Mouse (Mus musculus): ENCODE data around the gene Sv2a. TPM values are rescaled to one million over a fixed set of nuclear protein-coding genes. Genes with fewer than 3 reads are reported as not detected.

Sv2a gene
- polyA plus RNA-seq, 1 experiment from 2014 or later = 2.7 TPM

DNA sequence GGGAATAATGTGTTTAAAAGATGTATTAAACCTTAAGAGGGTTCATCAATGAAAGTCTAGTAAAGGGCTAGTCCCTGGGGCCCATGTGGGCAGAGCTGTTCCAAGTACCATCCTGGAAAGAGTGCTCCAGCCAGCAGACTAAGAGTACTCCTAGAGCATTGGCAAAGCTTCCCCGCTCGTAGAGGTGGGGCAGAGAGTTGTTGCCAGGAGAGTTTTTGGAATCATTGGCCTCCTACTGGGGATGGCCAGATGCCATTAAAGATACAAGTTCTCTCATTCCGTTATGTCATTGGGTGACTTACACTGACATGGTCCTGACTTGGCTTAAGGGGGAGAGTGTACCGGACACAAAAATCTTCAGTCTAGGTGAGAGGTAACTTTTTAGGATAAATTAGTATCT, 1.4 kb upstream of the Sv2a start:
- no peaks in the 10 kb centered on the region for H3K27me3 ChIP-seq (ENCODE audit: control insufficient read depth, insufficient read depth, low read length)
- H3K9me3 ChIP-seq (ENCODE audit: control insufficient read depth, low read length) = no peaks in the 10 kb centered on the region
- ATAC-seq (ENCODE audit: insufficient number of reproducible peaks, low FRiP score, low TSS enrichment, low read depth) = no peak
- H3K36me3 ChIP-seq (ENCODE audit: control insufficient read depth, insufficient read depth, low read length) = peaks cover 13% of the 10 kb centered on the region
- H3K4me1 ChIP-seq (ENCODE audit: control insufficient read depth, insufficient read depth, low read length) = peaks cover 14% of the 10 kb centered on the region
- no peak overlapping the region for H3K4me3 ChIP-seq (ENCODE audit: low read depth, low read length)
- no peak overlapping the region for H3K27ac ChIP-seq (replicated peaks; ENCODE audit: low read depth, low read length)
- no peak for DNase-seq (ENCODE audit: low spot score)
- WGBS = 69% methylated on average over 4 of the region's 4 CpGs
- H3K4me2 ChIP-seq (ENCODE audit: low read depth, severe bottlenecking) = no peak overlapping the region
- no peak overlapping the region for H3K9ac ChIP-seq (ENCODE audit: low read length)

- Histone ChIP-seq H3K4me1 (ENCODE audit: control insufficient read depth, insufficient read depth, low read length) (peaks cover 14% of the 10 kb centered on the region), H3K9ac (ENCODE audit: low read length) (no peak overlapping the region), H3K27me3 (ENCODE audit: control insufficient read depth, insufficient read depth, low read length) (no peaks in the 10 kb centered on the region), H3K4me2 (ENCODE audit: low read depth, severe bottlenecking) (peak overlapping the region; percentile 77), H3K36me3 (ENCODE audit: control insufficient read depth, insufficient read depth, low read length) (peaks cover 2% of the 10 kb centered on the region; the same call in 1 of the 2 replicates), H3K4me3 (ENCODE audit: low read depth, low read length) (peak overlapping the region; percentile 48; the same call in 1 of the 2 replicates), H3K27ac (replicated peaks; ENCODE audit: low read depth, low read length) (no peak overlapping the region), H3K9me3 (ENCODE audit: control insufficient read depth, low read length) (no peaks in the 10 kb centered on the region)
- WGBS = 30% methylated on average over 12 of the region's 12 CpGs
- ATAC-seq (ENCODE audit: insufficient number of reproducible peaks, low FRiP score, low TSS enrichment, low read depth) = no peak
- DNase-seq (ENCODE audit: low spot score) = no peak
Observed at GRCm38 (mm10) chr3:96181510-96182381, 795 bp downstream of the Sv2a start.

DNA sequence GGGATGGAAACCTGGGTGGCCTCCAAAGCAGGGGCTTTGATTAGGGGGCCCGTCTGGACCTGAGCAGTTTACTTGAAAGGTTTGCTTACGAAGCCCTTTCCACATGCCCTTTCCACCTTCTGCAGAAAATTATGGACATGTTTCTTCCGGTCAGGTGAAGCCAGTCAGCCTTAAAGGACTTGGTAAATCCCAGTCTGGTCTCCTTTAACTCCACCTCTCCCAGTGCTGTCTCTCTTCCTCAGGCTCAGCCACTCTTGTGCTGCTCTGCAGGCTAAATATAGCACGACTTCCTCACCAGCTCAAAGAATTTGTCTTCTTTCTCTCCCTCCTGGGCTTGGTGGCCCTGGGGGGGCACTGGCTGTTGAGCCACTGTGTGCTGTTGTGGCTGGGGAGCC, 1.4 kb downstream of the Sv2a start:
- Histone ChIP-seq H3K4me1 (ENCODE audit: control insufficient read depth, insufficient read depth, low read length) (peaks cover 14% of the 10 kb centered on the region), H3K27me3 (ENCODE audit: control insufficient read depth, insufficient read depth, low read length) (no peaks in the 10 kb centered on the region), H3K27ac (replicated peaks; ENCODE audit: low read depth, low read length) (no peak overlapping the region), H3K4me2 (ENCODE audit: low read depth, severe bottlenecking) (no peak overlapping the region), H3K36me3 (ENCODE audit: control insufficient read depth, insufficient read depth, low read length) (peaks cover 2% of the 10 kb centered on the region; the same call in 1 of the 2 replicates), H3K4me3 (ENCODE audit: low read depth, low read length) (no peak overlapping the region), H3K9me3 (ENCODE audit: control insufficient read depth, low read length) (no peaks in the 10 kb centered on the region), H3K9ac (ENCODE audit: low read length) (no peak overlapping the region)
- 15% methylated on average over 4 of the region's 4 CpGs for WGBS
- no peak for DNase-seq (ENCODE audit: low spot score)
- ATAC-seq (ENCODE audit: insufficient number of reproducible peaks, low FRiP score, low TSS enrichment, low read depth) = no peak

DNA sequence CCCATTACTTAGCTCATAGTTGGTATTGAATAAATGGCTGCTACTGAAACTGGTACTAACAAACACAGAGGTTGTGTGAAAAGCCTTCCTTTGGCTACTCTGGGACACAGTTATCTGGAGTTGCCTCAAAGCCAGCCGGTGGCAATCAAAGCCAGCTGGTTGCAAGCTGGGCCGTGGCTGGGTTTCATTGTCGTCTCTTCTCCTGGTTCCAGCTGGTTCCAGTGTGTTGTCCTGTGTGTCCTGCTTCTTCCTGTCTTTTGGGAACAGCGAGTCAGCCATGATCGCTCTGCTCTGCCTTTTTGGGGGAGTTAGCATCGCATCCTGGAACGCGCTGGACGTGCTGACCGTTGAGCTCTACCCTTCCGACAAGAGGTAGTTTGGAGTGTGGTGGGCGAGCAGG, 12.0 kb downstream of the Sv2a start:
- WGBS = 61% methylated on average over 12 of the region's 12 CpGs
- no peak overlapping the region for H3K27ac ChIP-seq (replicated peaks; ENCODE audit: low read depth, low read length)
- no peak overlapping the region for H3K9ac ChIP-seq (ENCODE audit: low read length)
- H3K9me3 ChIP-seq (ENCODE audit: control insufficient read depth, low read length) = no peaks in the 10 kb centered on the region
- ATAC-seq (ENCODE audit: insufficient number of reproducible peaks, low FRiP score, low TSS enrichment, low read depth) (no peak), DNase-seq (ENCODE audit: low spot score) (peak; percentile 41)
- no peaks in the 10 kb centered on the region for H3K27me3 ChIP-seq (ENCODE audit: control insufficient read depth, insufficient read depth, low read length)
- H3K4me3 ChIP-seq (ENCODE audit: low read depth, low read length) = no peak overlapping the region
- H3K4me1 ChIP-seq (ENCODE audit: control insufficient read depth, insufficient read depth, low read length) = peaks cover 4% of the 10 kb centered on the region; the same call in 1 of the 2 replicates
- H3K4me2 ChIP-seq (ENCODE audit: low read depth, severe bottlenecking) = no peak overlapping the region
- H3K36me3 ChIP-seq (ENCODE audit: control insufficient read depth, insufficient read depth, low read length) = no peaks in the 10 kb centered on the region

DNA sequence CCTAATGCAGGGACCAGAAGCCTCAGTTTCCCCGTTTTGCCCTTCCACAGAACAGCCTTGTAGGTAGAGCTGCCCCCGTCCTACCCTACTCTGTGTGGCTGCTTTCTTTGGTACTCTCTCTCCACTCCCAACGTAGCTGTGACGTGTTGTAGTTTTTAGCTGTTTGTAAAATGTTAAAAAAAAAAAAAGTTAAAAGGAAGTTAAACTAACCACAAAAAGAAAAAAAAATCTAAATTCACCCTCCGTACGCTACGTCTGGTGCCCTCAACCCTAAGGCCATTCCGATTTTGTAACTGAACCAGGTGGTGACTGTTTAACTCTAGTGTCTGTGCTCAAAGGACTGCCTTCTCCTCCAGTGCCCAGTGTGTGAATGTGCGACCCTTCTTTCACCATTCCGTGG, 14.0 kb downstream of the Sv2a start:
- Histone ChIP-seq H3K4me2 (ENCODE audit: low read depth, severe bottlenecking) (no peak overlapping the region), H3K9ac (ENCODE audit: low read length) (no peak overlapping the region), H3K36me3 (ENCODE audit: control insufficient read depth, insufficient read depth, low read length) (no peaks in the 10 kb centered on the region), H3K9me3 (ENCODE audit: control insufficient read depth, low read length) (no peaks in the 10 kb centered on the region), H3K27me3 (ENCODE audit: control insufficient read depth, insufficient read depth, low read length) (no peaks in the 10 kb centered on the region), H3K27ac (replicated peaks; ENCODE audit: low read depth, low read length) (no peak overlapping the region), H3K4me1 (ENCODE audit: control insufficient read depth, insufficient read depth, low read length) (peaks cover 4% of the 10 kb centered on the region; the same call in 1 of the 2 replicates), H3K4me3 (ENCODE audit: low read depth, low read length) (no peak overlapping the region)
- 88% methylated on average over 10 of the region's 10 CpGs for whole genome bisulfite sequencing
- no peak for DNase-seq (ENCODE audit: low spot score)
- no peak for ATAC-seq (ENCODE audit: insufficient number of reproducible peaks, low FRiP score, low TSS enrichment, low read depth)

DNA sequence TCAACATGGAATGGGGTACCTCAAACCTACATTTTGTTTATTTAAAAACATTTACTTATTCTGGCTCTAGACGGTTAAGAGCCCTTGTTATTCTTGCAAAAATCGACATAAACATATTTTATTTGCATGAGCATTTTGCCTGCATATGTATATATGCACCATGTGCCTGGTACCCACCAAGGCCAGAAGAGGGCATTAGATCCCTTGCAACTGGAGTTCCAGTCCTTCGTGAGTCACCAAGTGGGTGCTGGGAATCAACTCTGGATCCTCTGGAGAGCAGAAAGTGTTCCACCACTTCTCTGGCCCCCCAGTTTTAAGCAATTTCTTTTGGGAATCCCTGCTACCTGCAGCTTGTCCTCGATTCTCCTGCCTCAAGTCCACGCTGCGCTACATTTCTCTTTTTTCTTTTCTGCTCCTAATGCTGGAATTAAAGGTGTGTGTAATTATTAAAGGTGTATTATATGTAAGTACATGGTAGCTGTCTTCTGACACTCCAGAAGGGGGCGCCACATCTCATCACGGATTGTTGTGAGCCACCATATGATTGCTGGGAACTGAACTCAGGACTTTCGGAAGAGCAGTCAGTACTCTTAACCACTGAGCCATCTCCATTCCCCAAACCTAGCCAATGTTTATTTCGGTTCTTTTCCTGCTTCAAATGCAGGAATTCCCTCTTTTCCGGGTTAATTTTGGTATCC, 14.8 kb downstream of the Sv2a start:
- H3K4me1 ChIP-seq (ENCODE audit: control insufficient read depth, insufficient read depth, low read length) = peaks cover 4% of the 10 kb centered on the region; the same call in 1 of the 2 replicates
- no peaks in the 10 kb centered on the region for H3K36me3 ChIP-seq (ENCODE audit: control insufficient read depth, insufficient read depth, low read length)
- no peak overlapping the region for H3K4me3 ChIP-seq (ENCODE audit: low read depth, low read length)
- no peak for ATAC-seq (ENCODE audit: insufficient number of reproducible peaks, low FRiP score, low TSS enrichment, low read depth)
- no peaks in the 10 kb centered on the region for H3K27me3 ChIP-seq (ENCODE audit: control insufficient read depth, insufficient read depth, low read length)
- H3K9ac ChIP-seq (ENCODE audit: low read length) = no peak overlapping the region
- no peak overlapping the region for H3K27ac ChIP-seq (replicated peaks; ENCODE audit: low read depth, low read length)
- WGBS = 94% methylated on average over 11 of the region's 11 CpGs
- DNase-seq (ENCODE audit: low spot score) = no peak
- H3K4me2 ChIP-seq (ENCODE audit: low read depth, severe bottlenecking) = no peak overlapping the region
- H3K9me3 ChIP-seq (ENCODE audit: control insufficient read depth, low read length) = no peaks in the 10 kb centered on the region

- H3K27ac ChIP-seq (replicated peaks; ENCODE audit: low read depth, low read length) = peak overlapping the region; percentile 90
- H3K9me3 ChIP-seq (ENCODE audit: control insufficient read depth, low read length) = no peaks in the 10 kb centered on the region
- no peaks in the 10 kb centered on the region for H3K27me3 ChIP-seq (ENCODE audit: control insufficient read depth, insufficient read depth, low read length)
- ATAC-seq (ENCODE audit: insufficient number of reproducible peaks, low FRiP score, low TSS enrichment, low read depth) = peak; percentile 23
- no peak for DNase-seq (ENCODE audit: low spot score)
- WGBS = 17% methylated on average over 27 of the region's 27 CpGs
- peaks cover 4% of the 10 kb centered on the region; the same call in 1 of the 2 replicates for H3K4me1 ChIP-seq (ENCODE audit: control insufficient read depth, insufficient read depth, low read length)
- no peaks in the 10 kb centered on the region for H3K36me3 ChIP-seq (ENCODE audit: control insufficient read depth, insufficient read depth, low read length)
- peak overlapping the region; percentile 91 for H3K4me2 ChIP-seq (ENCODE audit: low read depth, severe bottlenecking)
- peak overlapping the region; percentile 54 for H3K4me3 ChIP-seq (ENCODE audit: low read depth, low read length)
- peak overlapping the region; percentile 91 for H3K9ac ChIP-seq (ENCODE audit: low read length)
Observed at GRCm38 (mm10) chr3:96196437-96197128, 15.6 kb downstream of the Sv2a start.

- no peaks in the 10 kb centered on the region for H3K36me3 ChIP-seq (ENCODE audit: control insufficient read depth, insufficient read depth, low read length)
- WGBS = under 1% methylated on average over 50 of the region's 50 CpGs
- no peaks in the 10 kb centered on the region for H3K27me3 ChIP-seq (ENCODE audit: control insufficient read depth, insufficient read depth, low read length)
- H3K4me1 ChIP-seq (ENCODE audit: control insufficient read depth, insufficient read depth, low read length) = peaks cover 4% of the 10 kb centered on the region; the same call in 1 of the 2 replicates
- H3K9me3 ChIP-seq (ENCODE audit: control insufficient read depth, low read length) = no peaks in the 10 kb centered on the region
- peak overlapping the region; percentile 90 for H3K27ac ChIP-seq (replicated peaks; ENCODE audit: low read depth, low read length)
- H3K9ac ChIP-seq (ENCODE audit: low read length) = peak overlapping the region; percentile 91
- peak overlapping the region; percentile 91 for H3K4me2 ChIP-seq (ENCODE audit: low read depth, severe bottlenecking)
- ATAC-seq (ENCODE audit: insufficient number of reproducible peaks, low FRiP score, low TSS enrichment, low read depth) (peak; percentile 92), DNase-seq (ENCODE audit: low spot score) (peak; percentile 90)
- H3K4me3 ChIP-seq (ENCODE audit: low read depth, low read length) = peak overlapping the region; percentile 54
Observed at GRCm38 (mm10) chr3:96197129-96197749, 16.3 kb downstream of the Sv2a start.
